Mouse (Mus musculus): ENCODE data around the gene Hoxb13. TPM values are rescaled to one million over a fixed set of nuclear protein-coding genes. Genes with fewer than 3 reads are reported as not detected.

The Hoxb13 gene
- polyA plus RNA-seq, 1 experiment from 2014 or later, result not detected

DNA sequence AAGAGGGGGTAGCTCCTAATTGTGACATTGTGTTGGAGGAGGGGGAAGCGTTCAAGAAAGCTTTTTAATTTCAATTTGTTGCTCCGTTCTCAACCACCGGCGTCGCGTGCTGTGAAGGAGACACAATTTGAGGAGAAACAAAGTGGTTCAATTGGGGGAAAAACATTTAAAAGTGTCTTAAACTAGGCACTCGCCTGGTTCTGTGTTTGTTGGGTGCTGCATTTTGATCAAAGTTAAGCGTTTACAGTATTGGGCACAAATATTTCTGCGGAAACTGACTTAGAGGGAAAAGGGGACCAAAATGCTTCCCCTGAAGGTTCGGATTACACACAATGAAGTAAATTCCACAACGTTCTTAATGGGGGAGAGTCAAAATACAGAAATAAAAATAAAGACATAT, 10.2 kb downstream of the Hoxb13 start:
- H3K9ac ChIP-seq, result no peak overlapping the region
- 3% methylated on average over 11 of the region's 11 CpGs for WGBS (ENCODE audit: insufficient replicate concordance)
- H3K4me1 ChIP-seq (replicated peaks), result no peaks in the 10 kb centered on the region
- H3K27ac ChIP-seq (replicated peaks), result no peak overlapping the region
- H3K4me3 ChIP-seq (replicated peaks), result no peak overlapping the region
- peaks cover 100% of the 10 kb centered on the region for H3K27me3 ChIP-seq
- H3K4me2 ChIP-seq, result no peak overlapping the region
- ATAC-seq (ENCODE audit: insufficient read depth), result no peak
- no peaks in the 10 kb centered on the region for H3K36me3 ChIP-seq (replicated peaks)
- no peaks in the 10 kb centered on the region for H3K9me3 ChIP-seq (replicated peaks)

DNA sequence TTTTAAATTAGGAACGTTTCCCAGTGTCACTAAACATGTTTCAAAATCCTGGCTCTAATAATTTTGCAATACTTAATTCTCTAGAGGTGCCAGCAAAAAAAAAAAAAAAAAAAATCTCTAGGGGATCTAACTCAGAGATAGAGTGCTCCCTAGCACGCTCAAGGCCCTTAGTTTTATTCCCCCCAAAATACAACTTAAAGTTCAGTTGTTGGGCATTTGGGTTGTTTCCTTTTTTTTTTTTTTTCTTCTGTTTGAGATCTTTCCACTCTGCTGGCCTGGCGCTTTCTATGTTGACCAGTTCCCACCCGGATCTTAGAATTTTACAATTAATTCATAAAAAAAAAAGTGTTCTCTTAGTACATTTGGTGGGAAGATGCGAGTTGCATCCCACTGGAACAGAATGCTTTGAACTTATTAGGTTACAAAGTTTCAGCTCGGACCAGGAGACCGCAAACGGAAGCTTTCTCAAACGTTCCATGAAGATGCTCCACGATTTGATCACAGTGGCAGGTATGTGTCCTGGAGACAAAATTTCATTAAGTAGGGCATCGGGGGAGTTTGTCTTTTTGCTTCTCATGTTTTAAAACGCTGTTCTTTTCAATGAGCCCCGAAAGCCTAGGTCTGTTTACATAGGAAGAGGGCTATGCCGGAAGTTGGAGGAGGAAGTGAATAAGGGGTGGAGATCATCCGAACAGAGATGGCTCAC, 11.5 kb downstream of the Hoxb13 start:
- no peaks in the 10 kb centered on the region for H3K4me1 ChIP-seq (replicated peaks)
- H3K4me2 ChIP-seq, result no peak overlapping the region
- no peak overlapping the region for H3K4me3 ChIP-seq (replicated peaks)
- peaks cover 92% of the 10 kb centered on the region for H3K27me3 ChIP-seq
- 2% methylated on average over 15 of the region's 15 CpGs for WGBS (ENCODE audit: insufficient replicate concordance)
- no peak overlapping the region for H3K9ac ChIP-seq
- H3K9me3 ChIP-seq (replicated peaks), result no peaks in the 10 kb centered on the region
- ATAC-seq (ENCODE audit: insufficient read depth), result no peak
- H3K36me3 ChIP-seq (replicated peaks), result no peaks in the 10 kb centered on the region
- no peak overlapping the region for H3K27ac ChIP-seq (replicated peaks)

DNA sequence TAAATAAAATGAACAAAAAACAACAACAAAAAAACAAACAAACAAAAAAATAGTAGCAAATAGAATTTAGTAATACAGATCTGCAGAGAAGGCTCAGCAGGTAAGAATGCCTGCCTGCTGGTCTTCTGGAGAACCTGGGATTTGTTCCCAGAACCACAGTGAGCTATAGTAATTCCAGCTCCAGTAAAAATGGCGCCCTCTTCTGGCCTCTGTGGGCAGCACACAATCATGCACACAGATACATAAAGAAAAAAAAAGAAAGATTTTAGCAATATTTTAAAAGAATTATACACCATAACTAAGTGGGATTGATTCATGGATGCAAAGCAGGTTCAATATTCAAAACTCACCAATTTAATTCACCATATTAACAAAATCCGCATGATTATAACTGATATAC, 29.7 kb downstream of the Hoxb13 start:
- H3K4me1 ChIP-seq (replicated peaks), result no peaks in the 10 kb centered on the region
- H3K27ac ChIP-seq (replicated peaks), result no peak overlapping the region
- no peak overlapping the region for H3K4me2 ChIP-seq
- WGBS (ENCODE audit: insufficient replicate concordance), result 33% methylated on average over 2 of the region's 2 CpGs
- no peak overlapping the region for H3K9ac ChIP-seq
- no peaks in the 10 kb centered on the region for H3K36me3 ChIP-seq (replicated peaks)
- no peak overlapping the region for H3K4me3 ChIP-seq (replicated peaks)
- H3K9me3 ChIP-seq (replicated peaks), result peaks cover 2% of the 10 kb centered on the region; the same call in 1 of the 2 replicates
- ATAC-seq (ENCODE audit: insufficient read depth), result no peak
- H3K27me3 ChIP-seq, result 0 out of 2 replicates have a peak, but pooled peaks cover 10% of the 10 kb centered on the region

DNA sequence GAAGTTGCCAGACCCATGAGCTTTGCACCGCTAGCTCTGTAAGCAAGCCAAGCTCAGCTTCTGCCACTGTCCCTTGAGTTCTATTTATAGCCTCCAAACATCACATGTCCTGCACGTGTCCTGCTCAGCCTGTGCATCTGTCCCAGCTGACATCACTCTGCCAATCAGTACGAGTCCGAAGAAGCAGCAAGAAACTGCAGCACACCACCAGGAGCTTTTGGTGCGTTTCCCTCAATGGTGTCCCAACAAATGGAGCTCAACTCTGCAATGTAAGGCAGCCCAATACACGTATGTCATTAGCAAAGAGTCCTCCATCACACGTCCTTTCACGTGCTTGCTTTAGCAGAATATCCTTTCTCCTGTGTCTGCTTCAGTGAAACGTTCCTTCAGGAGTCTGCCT, 33.6 kb downstream of the Hoxb13 start:
- Histone ChIP-seq H3K9me3 (replicated peaks) (no peaks in the 10 kb centered on the region), H3K27me3 (peaks cover 8% of the 10 kb centered on the region), H3K4me1 (replicated peaks) (no peaks in the 10 kb centered on the region), H3K9ac (no peak overlapping the region), H3K4me2 (no peak overlapping the region), H3K4me3 (replicated peaks) (no peak overlapping the region), H3K27ac (replicated peaks) (no peak overlapping the region), H3K36me3 (replicated peaks) (no peaks in the 10 kb centered on the region)
- no peak for ATAC-seq (ENCODE audit: insufficient read depth)
- 56% methylated on average over 9 of the region's 9 CpGs for WGBS (ENCODE audit: insufficient replicate concordance)

DNA sequence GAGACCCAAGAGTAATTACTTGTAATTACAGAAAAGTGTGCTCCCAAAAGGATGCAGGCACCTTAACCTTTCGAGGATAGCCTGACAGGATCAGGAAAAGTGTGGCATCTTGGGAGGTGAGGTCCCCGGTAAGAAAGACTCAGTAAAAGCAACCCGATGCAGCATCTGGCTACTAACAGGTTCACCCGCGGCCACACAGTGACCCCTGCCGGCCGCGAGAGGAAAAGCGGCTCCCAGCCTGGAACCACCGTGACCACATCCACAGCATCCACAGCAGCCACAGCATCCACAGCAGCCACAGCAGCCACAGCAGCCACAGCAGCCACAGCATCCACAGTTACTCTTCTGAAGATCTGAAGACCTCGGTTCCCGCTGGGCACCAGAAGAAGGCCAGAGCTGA, 40.8 kb downstream of the Hoxb13 start:
- Histone ChIP-seq H3K27ac (replicated peaks) (no peak overlapping the region), H3K9ac (no peak overlapping the region), H3K9me3 (replicated peaks) (no peaks in the 10 kb centered on the region), H3K4me2 (no peak overlapping the region), H3K4me3 (replicated peaks) (no peak overlapping the region), H3K27me3 (peaks cover 52% of the 10 kb centered on the region), H3K36me3 (replicated peaks) (no peaks in the 10 kb centered on the region), H3K4me1 (replicated peaks) (no peaks in the 10 kb centered on the region)
- under 1% methylated on average over 12 of the region's 12 CpGs for WGBS (ENCODE audit: insufficient replicate concordance)
- ATAC-seq (ENCODE audit: insufficient read depth), result no peak

DNA sequence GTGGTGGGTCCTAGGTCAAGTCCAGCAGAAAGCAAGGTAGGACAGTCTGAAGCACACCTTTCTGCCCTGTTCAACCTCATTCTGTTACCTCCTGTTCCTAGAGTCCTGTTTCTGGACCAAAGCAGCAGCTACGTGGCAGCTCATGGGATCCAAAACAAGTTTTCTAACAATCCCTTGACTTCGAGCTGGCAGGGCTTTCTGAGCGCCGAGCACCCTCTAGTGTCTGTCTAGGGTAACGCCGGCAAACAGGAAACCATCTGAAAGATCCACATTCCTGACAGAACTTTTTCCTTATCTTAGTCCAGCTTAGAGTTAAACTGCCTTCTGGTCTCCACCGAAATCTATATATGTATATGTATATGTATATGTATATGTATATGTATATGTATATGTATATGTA, 46.1 kb downstream of the Hoxb13 start:
- ATAC-seq (ENCODE audit: insufficient read depth), result no peak
- WGBS (ENCODE audit: insufficient replicate concordance), result 2% methylated on average over 7 of the region's 7 CpGs
- Histone ChIP-seq H3K9me3 (replicated peaks) (no peaks in the 10 kb centered on the region), H3K27me3 (peaks cover 47% of the 10 kb centered on the region), H3K4me2 (no peak overlapping the region), H3K4me3 (replicated peaks) (no peak overlapping the region), H3K9ac (no peak overlapping the region), H3K27ac (replicated peaks) (no peak overlapping the region), H3K36me3 (replicated peaks) (no peaks in the 10 kb centered on the region), H3K4me1 (replicated peaks) (no peaks in the 10 kb centered on the region)

Other genes starting within 250 kb of the Hoxb13 start
- 11.9 and 12.9 TPM in 2 replicates for gene Igf2bp1, start 188.4 kb upstream of the Hoxb13 start, polyA plus RNA-seq (2015; fragmentation: Nextera tagmentation; extraction: Ambion mirVana)
- not detected in 2 replicates for gene Gip, start 169.8 kb upstream of the Hoxb13 start, polyA plus RNA-seq (2015; fragmentation: Nextera tagmentation; extraction: Ambion mirVana)
- gene Snf8, start 159.4 kb upstream of the Hoxb13 start, polyA plus RNA-seq (2015; fragmentation: Nextera tagmentation; extraction: Ambion mirVana), result 61.1 and 64.2 TPM in 2 replicates
- 14.4 and 16.5 TPM in 2 replicates for gene Ube2z, start 128.9 kb upstream of the Hoxb13 start, polyA plus RNA-seq (2015; fragmentation: Nextera tagmentation; extraction: Ambion mirVana)
- gene Atp5g1, start 118.6 kb upstream of the Hoxb13 start, polyA plus RNA-seq (2015; fragmentation: Nextera tagmentation; extraction: Ambion mirVana), result 466 and 500 TPM in 2 replicates
- not detected in 2 replicates for gene Calcoco2, start 82.4 kb upstream of the Hoxb13 start, polyA plus RNA-seq (2015; fragmentation: Nextera tagmentation; extraction: Ambion mirVana)
- not detected in 2 replicates for gene Ttll6, start 60.5 kb upstream of the Hoxb13 start, polyA plus RNA-seq (2015; fragmentation: Nextera tagmentation; extraction: Ambion mirVana)
- gene Hoxb9, start 77.1 kb downstream of the Hoxb13 start, polyA plus RNA-seq (2015; fragmentation: Nextera tagmentation; extraction: Ambion mirVana), result not detected in 2 replicates
- not detected in 2 replicates for gene Hoxb8, start 87.6 kb downstream of the Hoxb13 start, polyA plus RNA-seq (2015; fragmentation: Nextera tagmentation; extraction: Ambion mirVana)
- gene Hoxb7, start 92.3 kb downstream of the Hoxb13 start, polyA plus RNA-seq (2015; fragmentation: Nextera tagmentation; extraction: Ambion mirVana), result 0.15 and 0.24 TPM in 2 replicates
- gene Hoxb6, start 98.2 kb downstream of the Hoxb13 start, polyA plus RNA-seq (2015; fragmentation: Nextera tagmentation; extraction: Ambion mirVana), result 0.06 TPM in 1 of 2 replicates, not detected in the other
- 0.30 and 0.37 TPM in 2 replicates for gene Hoxb5, start 109.0 kb downstream of the Hoxb13 start, polyA plus RNA-seq (2015; fragmentation: Nextera tagmentation; extraction: Ambion mirVana)
- gene Hoxb4, start 124.0 kb downstream of the Hoxb13 start, polyA plus RNA-seq (2015; fragmentation: Nextera tagmentation; extraction: Ambion mirVana), result 0.10 TPM in 2 replicates
- 0.05 and 0.26 TPM in 2 replicates for gene Hoxb3, start 129.0 kb downstream of the Hoxb13 start, polyA plus RNA-seq (2015; fragmentation: Nextera tagmentation; extraction: Ambion mirVana)
- gene Hoxb2, start 156.2 kb downstream of the Hoxb13 start, polyA plus RNA-seq (2015; fragmentation: Nextera tagmentation; extraction: Ambion mirVana), result 0.75 and 1.1 TPM in 2 replicates
- not detected in 2 replicates for gene Hoxb1, start 171.4 kb downstream of the Hoxb13 start, polyA plus RNA-seq (2015; fragmentation: Nextera tagmentation; extraction: Ambion mirVana)